Mouse (Mus musculus) c-Kit-positive CD71-positive TER-119-positive erythroid progenitor cells, embryonic 14.5 days (primary cell): Measurements from ENCODE around the gene Mfsd2a.

Experiments used
- DNase-seq: peaks from one replicate; pipeline ENCODE4 v3.0.0-alpha.2; 2013; ENCODE audit warnings: low spot score

The Mfsd2a gene

DNA sequence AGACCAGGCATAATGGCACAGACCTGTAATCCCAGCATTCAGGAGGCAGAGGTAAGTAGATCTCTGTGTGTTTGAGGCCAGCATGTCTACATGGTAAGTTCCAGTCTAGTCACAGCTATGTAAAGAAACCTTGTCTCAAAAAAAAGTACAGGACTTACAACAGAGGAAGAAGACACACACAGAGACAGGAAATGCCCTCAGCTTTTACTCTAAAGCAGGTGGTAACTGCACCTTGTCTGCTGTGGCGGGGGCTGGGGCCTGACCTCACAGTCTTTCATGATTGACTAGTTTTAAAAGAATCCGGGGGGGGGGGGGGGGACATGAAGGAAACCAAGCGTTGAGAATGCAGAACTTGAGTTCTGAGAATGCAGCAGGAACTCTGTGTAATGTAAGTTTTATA lies 27.1 kb downstream of the Mfsd2a start:
- DNase-seq: no peak

DNA sequence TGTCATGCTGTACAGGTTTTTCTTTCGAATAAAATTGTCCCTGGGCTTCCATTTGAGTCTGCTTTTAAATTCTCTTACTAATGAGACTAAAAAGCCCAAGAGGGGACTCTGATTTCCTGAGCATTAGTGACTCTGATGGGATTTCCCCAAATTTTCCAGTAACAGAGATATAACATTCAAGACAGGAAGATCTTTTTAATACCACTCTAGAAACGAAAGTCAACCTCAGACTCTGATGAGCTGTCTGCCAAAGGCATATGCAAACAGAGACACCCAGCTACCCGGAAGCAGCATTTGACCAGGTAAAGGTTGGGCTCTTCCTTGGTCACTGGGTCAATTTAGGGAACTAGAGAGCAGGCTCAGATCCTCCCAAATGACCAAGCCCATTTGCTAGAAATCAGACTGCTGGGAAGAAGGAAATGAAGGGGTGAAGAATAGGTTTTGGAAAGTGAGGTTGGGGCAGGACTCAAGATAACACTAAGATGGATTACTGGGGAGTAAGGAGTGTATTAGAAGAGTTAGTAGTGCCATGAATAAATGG lies 27.9 kb downstream of the Mfsd2a start:
- no peak for DNase-seq

DNA sequence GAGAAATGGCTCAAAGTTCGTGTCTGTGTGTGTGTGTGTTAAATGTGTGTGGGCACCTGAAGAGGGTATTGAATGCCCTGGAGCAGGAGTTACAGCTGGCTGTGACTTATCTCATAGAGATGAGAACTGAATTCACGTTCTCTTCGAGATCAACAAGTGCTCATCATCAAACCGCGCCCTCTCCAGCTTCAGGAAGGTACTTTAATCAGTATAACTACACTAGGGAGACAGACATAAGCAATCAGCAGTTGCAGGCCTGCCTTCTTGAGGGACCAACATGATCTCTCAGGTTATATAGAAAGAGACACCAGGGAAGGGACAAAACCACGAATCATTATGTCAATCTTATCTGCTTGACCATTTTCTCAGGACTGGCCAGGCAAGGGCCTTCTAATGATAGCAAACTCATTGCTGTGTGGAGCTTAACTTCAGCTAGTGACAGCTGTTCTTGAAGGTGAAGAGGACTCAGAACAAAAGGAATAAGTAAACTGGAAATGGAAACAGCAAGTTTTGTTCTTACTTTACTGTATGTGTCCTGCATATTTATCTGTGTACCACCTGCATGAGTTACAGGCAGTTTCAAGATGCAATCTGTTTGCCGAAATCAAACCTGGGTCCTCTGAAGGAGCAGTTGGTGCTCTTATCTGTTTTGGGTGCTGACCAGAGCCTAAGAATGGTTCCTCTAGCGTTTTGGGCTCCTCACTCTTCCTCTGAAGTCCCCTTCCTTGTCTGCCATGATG lies 28.6 kb downstream of the Mfsd2a start:
- no peak for DNase-seq

DNA sequence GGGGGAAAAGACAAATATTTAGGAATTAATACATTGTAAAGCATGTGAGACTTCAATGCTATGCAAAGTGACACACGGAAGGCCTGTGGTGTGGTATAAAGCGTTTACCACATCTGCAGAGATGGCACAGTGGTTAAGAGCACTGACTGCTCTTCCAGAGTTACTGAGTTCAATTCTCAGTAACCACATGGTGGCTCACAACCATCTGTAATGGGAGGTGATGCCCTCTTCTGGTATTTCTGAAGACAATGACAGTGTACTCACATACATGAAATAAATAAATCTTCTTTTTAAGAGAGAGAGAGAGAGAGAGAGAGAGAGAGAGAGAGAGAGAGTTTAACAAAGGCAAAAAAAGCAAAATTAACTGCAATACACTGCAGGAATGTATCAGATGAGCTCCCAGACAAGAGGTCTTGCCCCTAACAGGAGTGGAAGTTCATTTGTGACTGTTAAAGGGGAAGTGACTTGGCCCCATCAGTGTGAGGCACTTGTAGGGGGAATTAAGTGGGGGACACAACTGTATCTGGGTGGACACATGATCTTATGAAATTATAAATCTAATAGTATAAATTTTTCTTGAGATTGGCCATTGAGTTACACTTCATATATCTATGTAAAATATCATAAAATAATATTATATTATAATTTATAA lies 29.9 kb downstream of the Mfsd2a start:
- DNase-seq: no peak

DNA sequence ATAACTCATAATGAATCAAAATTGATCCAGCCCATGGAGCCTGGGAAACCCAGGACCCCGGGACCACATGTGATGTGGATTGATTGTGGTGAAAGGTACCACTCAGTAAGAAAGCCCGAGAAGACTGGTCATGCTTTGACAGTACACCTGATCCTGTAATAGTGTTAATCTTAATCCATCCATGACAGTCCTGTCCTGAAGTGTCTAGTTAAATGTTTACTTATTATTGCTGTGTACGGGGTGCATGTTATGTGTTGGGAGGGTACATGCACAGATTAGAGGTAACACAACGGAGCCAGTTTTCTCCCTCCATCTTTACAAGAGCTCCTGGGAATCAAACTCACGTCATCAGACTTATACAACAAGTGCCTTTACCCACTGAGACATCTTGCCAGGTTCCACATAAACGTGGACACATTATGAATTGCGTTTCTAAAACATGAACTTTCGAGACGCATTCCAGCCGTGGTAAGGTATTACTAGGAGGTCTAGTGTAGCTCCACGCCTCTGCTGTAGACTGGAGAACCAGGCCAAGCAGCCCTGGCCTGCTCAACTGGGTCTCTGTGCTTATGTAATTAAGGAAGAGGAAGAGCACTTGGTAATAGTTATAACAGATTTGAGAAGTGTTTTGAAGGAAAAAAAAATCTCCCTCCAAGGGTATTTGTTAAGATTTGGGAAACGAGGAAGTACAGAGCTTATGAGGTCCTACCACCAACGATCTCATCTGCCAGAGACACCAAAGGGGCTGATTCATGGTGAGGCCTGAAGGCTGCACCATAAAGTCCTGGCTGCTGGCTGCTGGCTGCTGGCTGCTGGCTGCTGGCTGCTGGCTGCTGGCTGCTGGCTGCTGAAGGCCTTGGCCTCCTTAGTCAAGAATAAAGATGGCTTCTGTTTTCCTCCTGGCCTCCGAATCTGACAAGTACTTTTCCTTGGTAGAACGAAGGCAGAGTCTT lies 37.3 kb downstream of the Mfsd2a start:
- DNase-seq: no peak

DNA sequence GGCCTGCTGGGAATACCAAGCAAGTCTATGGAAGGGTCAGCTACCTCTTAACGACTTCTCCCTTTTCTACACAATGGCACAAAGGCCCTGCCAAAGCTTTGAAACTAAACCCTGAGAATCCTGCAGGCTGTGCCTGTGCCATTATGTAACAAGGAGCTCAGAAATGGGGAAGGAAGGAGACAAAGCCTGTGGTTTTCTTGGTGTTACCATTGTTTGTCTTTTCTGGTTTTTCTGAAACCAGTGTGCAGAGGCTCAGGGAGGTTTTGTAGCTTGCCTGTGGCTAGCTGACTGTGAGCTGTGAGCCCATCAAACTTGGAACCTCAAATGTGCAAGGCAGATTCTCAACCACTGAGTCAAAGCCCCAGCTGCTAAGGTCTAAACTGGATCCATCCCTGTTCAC lies 38.1 kb downstream of the Mfsd2a start:
- no peak for DNase-seq

DNA sequence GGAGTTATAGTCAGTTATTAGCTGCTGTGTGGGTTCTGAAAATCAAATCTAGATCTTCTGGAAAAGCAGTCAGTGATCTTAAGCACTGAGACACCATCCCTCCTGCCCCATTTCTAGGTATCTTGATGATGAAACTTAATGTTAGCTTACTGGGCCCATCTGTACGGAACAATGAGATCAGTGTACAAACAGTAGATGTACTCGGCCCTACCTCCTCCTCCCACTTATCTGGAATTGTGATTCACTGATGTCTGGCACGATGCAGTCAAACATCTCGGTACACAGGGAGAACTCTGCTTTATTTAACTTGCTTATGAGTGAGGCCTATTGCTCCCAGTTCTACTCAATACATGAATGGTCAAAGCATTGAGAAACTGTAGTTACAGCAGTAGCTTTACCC lies 45.0 kb downstream of the Mfsd2a start:
- DNase-seq: no peak

DNA sequence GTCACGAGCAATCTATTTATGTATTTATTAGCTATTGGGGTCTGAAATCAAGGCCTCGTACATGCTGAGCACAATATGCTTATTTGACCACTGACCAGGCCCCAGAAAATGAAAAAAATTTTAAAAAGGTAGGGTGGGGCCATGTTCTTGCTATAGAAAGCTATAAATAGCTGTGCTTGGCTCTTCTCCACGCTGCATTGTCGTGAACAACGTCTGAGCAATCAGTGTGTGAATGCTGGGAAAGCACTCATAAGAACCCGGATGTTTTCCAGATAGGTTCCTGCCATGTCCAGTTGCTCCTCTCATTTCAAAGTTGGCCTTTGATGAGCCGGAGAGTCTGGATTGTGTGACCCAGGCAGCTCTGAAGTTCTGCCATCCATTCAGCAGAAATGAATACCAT lies 46.8 kb downstream of the Mfsd2a start:
- no peak for DNase-seq

DNA sequence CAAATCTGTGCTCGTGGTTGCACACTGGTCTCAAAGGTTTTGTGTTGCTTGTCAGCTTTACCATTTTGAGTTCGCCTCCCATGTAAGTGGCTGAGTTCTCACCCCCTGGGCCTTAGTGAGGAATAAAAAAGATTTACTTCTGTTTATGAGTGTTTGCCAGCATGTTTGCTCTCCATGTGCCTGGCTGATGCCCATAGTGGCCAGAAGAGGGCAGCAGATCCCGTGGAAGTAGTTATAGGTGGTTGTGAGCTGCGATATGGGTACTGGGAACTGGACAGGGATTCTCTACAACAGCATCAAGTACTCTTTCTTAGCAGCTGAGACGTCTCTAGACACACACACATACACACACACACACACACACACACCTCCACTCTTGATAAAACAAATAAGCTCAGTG lies 48.4 kb downstream of the Mfsd2a start:
- DNase-seq: no peak

DNA sequence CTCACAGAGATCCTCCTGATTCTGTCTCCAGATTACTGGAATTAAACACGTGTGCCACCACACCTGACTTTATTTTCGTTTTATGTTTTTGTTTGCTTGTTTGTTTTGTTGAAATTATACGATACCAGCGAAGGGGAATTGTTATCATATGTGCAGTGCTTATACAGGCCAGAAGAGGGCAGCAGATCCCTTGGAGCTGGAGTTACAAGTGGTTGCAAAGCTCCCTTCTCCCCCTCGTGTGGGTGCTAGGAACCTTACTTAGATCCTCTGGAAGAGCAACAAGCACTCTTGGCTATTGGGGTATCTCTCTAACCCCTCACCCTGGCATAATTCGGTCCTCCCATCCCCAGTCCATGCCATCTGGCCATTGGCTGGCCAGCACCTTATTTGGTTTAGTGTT lies 50.4 kb downstream of the Mfsd2a start:
- peak; percentile 34 for DNase-seq

DNA sequence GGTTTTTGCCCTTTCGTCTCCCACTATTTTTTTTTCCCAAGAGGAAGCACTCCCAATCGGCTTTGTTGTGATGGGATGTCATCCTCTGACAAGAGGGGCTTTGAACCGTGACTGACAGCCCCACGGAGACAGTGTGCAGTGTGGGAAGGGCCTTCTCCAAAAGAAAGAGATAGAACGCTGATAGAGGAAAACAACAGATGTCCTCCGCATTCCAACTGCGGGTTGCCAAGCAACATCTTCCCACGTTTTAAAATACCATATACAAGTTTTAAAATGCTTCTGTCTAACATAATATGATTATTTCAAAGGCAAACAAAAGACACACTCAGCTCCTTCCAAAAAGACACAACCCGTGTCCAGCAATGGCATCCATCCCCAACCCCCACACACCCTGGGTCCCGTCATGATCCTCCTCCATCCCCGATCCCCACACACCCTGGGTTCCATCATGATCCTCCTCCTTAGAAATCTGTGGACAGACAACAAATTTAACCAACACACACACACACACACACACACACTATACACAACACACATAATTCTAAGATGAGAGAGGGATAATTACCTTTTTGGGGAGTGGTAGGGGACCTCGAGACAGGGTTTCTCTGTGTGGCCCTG lies 51.3 kb downstream of the Mfsd2a start:
- DNase-seq: no peak

DNA sequence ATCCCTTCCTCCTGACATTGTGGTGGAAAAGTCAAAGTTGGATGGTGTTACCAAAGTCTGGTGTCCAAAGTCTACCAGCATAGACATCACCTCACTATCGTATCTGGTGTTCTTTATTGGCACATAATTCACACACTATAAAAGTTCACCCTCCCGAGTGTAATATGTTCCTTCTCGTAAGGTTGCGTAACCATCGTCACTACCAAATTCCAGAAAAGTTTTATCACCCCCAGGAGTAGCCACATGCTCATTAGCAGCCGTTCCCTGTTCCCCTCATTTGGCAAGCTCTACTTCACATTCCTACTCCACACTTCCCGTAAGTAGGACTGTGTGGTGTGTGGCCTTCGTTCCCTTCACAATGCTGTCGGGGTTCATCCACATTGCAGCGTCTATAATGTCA lies 55.6 kb downstream of the Mfsd2a start:
- DNase-seq: no peak

DNA sequence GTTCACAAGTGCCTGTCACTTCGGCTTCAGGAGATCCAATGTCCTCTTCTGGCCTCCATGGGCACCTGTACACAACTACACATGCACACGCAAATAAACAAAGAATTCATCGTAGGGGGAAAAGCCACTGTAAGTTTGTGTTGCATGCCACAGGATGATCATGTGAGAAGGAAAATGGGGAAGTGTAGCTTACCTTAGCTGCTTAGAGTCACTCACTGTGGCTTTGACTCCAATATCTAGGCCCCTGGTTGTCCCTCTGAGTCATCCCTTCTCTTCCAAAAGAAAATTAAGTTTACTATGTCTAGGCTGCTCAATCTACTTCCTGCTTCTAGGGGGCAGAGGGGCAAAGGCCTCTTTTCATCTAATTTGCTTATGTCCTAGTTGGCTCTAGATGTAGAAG lies 57.3 kb downstream of the Mfsd2a start:
- no peak for DNase-seq

DNA sequence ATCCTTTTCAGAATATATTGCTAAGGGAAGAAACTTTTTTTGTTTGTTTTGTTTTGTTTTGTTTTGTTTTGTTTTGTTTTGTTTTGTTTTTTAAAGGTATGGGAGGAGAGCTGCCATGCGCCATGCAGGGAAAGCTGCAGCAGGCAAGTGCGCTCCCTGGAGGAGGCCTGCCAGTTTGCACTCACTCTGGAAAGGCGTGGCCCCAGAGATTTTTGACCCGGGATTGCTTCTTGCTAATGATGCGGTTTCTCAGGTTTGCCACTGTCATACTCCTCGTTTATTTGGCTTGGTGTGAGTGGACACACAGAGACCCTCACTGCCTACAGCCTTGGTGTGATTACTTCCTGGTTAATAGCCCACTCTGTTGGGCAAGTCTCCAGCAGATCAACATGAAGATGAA lies 58.8 kb downstream of the Mfsd2a start:
- no peak for DNase-seq

DNA sequence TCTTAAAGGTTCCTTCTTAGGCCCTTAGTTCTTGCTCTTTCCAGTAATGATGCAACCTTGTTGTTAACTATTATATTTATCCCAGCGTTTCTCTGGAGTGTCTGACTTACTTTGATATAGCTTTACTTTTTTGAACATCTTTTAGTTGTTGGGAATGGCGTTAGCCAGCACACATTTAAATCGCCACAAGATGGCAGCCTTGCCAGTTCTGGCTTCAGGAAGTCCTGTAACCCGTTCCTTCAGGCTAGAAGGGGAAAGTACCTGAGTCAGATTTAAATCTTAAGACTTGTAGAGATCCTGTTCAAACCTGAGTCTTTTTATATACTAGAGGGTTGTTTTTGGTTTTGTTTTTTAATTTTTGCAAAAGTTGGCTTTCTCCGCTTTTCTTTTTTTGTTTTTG lies 62.7 kb downstream of the Mfsd2a start:
- no peak for DNase-seq

DNA sequence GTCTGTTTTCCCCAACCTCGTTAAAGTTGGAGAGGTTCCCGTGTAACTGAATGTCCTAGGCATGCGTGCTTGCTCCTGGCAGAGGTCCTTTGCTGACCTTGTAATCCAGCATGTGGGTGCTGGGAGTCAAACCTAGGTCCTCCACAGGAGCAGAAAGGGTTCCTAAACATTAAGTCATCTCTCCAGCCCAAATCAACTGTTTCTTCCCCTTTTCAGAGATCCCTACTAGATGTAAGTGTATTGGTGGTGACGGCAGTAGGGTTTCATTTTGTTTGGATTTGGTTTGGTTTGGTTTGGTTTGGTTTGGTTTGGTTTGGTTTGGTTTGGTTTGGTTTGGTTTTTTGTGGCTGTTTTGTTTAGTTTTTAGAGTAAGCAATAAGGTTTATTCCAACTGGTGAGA lies 63.2 kb downstream of the Mfsd2a start:
- no peak for DNase-seq
